Mouse (Mus musculus) embryonic fibroblast, embryonic 13.5 days (primary cell): ENCODE measurements around the gene Wnt10b.

ENCODE experiments used
- CTCF ChIP-seq: IDR thresholded peaks from 2 replicates; pipeline ENCODE4 v1.5.1; 2011; ENCODE audit warnings: mild to moderate bottlenecking, control low read depth, low read length, moderate library complexity, borderline replicate concordance; ENCODE audit not compliant: insufficient read depth
- POLR2A ChIP-seq: IDR thresholded peaks from 2 replicates; pipeline ENCODE4 v1.6.1; 2011; ENCODE audit warnings: low read depth, mild to moderate bottlenecking, control low read depth, low read length, moderate library complexity

GRCm38 (mm10) chr15:98778191-98778770, 331 bp upstream of the Wnt10b start:
- no peak for TF ChIP-seq CTCF
- peak; percentile 35; the same call in 1 of the 2 replicates for TF ChIP-seq POLR2A
